Mouse (Mus musculus): Measurements from ENCODE around the gene Kdm4d. TPM values are rescaled to one million over a fixed set of nuclear protein-coding genes. Genes with fewer than 3 reads are reported as not detected.
"Not testable (repeated sequence)": the region's sequence is repeated elsewhere in the genome, so short reads cannot be mapped to it uniquely, and the experiment has no call there.

Kdm4d gene
- polyA plus RNA-seq, 1 experiment from 2014 or later: 0.47 TPM

DNA sequence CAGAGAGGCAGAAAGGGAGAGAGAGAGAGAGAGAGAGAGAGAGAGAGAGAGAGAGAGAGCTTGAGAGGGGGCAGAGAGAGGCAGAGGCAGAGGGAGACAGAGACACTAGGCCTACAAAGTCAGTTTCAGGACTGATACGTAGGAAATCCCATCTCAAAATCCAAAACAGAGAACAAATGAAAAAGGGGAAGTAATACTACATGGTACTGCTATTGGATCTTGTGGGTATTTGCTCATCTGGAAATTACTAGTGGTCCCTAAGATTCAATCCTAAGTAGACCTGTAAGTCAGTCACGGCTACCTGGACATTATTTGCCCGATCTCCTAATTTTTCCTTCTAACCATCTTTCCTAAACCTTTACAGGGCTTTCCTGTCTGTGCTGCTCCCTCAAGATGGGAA, 44.0 kb downstream of the Kdm4d start:
- WGBS: 92% methylated on average over 3 of the region's 3 CpGs
- Histone ChIP-seq H3K4me1 (ENCODE audit: insufficient read depth, low read length) (no peaks in the 10 kb centered on the region), H3K4me3 (ENCODE audit: low read length) (no peak overlapping the region), H3K4me2 (replicated peaks; ENCODE audit: low read depth, low read length) (no peak overlapping the region), H3K9ac (replicated peaks; ENCODE audit: low read length) (no peak overlapping the region), H3K27me3 (ENCODE audit: insufficient read depth, low read length) (no peaks in the 10 kb centered on the region), H3K36me3 (ENCODE audit: insufficient read depth, low read length) (no peaks in the 10 kb centered on the region), H3K9me3 (ENCODE audit: low read length) (no peaks in the 10 kb centered on the region), H3K27ac (ENCODE audit: low read length) (no peak overlapping the region)
- no peak for ATAC-seq (ENCODE audit: low FRiP score, low TSS enrichment)

DNA sequence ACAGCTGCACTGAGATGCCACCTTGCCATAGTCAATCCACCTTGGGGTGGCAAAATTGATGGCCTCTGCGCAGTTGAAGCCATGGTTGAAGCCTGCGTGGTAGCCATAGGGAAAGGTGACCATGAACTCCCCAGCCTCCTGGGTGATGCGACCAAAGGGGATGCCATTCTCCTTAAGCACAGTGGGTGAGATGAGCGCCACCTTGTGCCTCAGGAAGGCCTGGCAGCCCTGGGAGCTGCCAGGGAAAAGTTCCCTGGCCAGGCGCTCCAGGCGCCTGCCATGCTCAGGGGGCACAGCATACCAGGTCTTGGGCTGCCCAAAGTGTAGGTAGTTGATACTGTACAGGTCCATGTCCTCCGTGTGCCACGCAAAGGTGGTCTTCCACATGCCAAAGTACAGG, 49.2 kb downstream of the Kdm4d start:
- H3K27ac ChIP-seq (ENCODE audit: low read length); H3K9me3 ChIP-seq (ENCODE audit: low read length); H3K4me2 ChIP-seq (replicated peaks; ENCODE audit: low read depth, low read length); H3K36me3 ChIP-seq (ENCODE audit: insufficient read depth, low read length); H3K4me1 ChIP-seq (ENCODE audit: insufficient read depth, low read length); H3K4me3 ChIP-seq (ENCODE audit: low read length); H3K27me3 ChIP-seq (ENCODE audit: insufficient read depth, low read length); ATAC-seq (ENCODE audit: low FRiP score, low TSS enrichment); H3K9ac ChIP-seq (replicated peaks; ENCODE audit: low read length): not testable (repeated sequence)
- 63% methylated on average over 8 of the region's 8 CpGs for WGBS

DNA sequence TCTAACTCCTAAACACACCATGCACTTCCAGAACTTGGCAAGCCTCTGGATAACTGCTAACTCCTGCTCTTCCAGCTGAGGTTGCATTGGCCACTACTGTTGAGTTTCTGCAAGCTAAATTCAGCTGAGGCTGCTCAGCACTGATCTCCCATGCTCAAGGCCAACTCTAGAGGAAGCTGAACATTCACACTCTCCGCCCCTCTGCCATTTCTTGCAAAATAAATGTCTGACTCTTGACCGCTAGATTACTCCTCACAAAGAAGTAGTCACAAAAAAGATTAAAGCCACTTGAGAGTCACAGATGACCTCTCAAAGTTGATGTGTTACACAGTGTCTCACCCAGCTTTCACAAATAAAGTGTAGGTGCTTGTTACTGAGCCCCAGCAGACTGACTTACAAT, 53.2 kb downstream of the Kdm4d start:
- H3K36me3 ChIP-seq (ENCODE audit: insufficient read depth, low read length); H3K27ac ChIP-seq (ENCODE audit: low read length); H3K9me3 ChIP-seq (ENCODE audit: low read length); H3K27me3 ChIP-seq (ENCODE audit: insufficient read depth, low read length); H3K4me3 ChIP-seq (ENCODE audit: low read length); H3K4me1 ChIP-seq (ENCODE audit: insufficient read depth, low read length); H3K4me2 ChIP-seq (replicated peaks; ENCODE audit: low read depth, low read length); ATAC-seq (ENCODE audit: low FRiP score, low TSS enrichment); H3K9ac ChIP-seq (replicated peaks; ENCODE audit: low read length): not testable (repeated sequence)
- WGBS: 71% methylated on average over 2 of the region's 2 CpGs

DNA sequence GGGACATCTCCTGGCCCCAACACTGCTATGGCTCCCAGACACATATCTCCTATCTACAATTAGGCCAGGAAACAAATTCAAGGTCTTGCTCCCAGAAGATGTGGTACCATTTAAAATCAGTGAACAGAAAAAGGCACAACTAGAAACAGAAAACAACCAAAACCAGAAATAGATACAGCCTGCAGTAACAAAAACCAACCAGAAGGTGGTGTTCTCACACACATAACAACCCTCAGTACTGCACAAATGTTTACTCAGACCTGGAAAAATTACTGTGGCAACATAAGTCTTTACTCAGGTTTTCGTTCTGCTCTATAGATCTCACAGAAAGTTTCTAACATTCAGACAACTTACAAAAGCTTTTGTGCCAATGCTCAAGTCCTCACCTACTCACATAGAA, 59.9 kb downstream of the Kdm4d start:
- ATAC-seq (ENCODE audit: low FRiP score, low TSS enrichment): no peak
- H3K4me1 ChIP-seq (ENCODE audit: insufficient read depth, low read length): no peaks in the 10 kb centered on the region
- H3K27me3 ChIP-seq (ENCODE audit: insufficient read depth, low read length): no peaks in the 10 kb centered on the region
- no peak overlapping the region for H3K4me2 ChIP-seq (replicated peaks; ENCODE audit: low read depth, low read length)
- H3K4me3 ChIP-seq (ENCODE audit: low read length): no peak overlapping the region
- H3K9ac ChIP-seq (replicated peaks; ENCODE audit: low read length): no peak overlapping the region
- no peaks in the 10 kb centered on the region for H3K9me3 ChIP-seq (ENCODE audit: low read length)
- WGBS: 91% methylated on average over 1 of the region's 1 CpGs
- H3K36me3 ChIP-seq (ENCODE audit: insufficient read depth, low read length): no peaks in the 10 kb centered on the region
- H3K27ac ChIP-seq (ENCODE audit: low read length): no peak overlapping the region

DNA sequence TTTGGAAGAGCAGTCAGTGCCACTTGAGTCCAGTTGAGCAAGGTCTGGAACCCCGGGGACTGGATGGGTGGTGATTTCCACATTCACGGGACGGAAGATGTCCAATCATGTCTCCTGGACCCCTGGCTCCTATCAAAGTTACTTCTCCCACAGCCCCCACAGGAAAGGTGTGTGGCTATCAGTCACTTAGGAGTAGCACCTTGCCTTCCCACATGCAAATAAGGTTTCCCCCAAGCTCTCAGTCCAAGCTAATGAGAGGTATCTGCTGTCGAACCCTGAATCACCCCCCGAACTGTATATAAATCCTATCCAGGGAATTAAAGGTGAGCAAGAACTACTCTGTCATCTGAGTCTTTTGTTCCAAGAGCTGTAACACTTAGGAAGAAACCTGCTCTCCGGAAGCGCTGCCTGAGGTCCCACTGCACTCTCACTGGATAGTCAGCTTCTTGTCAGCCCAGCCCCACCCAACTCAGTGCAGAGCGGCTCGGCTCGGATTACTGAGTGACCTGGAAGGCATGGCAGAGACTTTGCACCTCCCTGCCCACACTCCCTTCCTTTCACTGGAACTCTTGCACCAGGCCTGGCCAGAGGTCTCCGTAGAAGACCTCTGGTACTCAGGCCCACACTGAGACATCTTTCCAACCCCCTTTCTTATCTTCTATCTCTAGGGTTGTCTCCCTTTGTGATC, 66.9 kb downstream of the Kdm4d start:
- no peak overlapping the region for H3K27ac ChIP-seq (ENCODE audit: low read length)
- H3K9ac ChIP-seq (replicated peaks; ENCODE audit: low read length): no peak overlapping the region
- no peaks in the 10 kb centered on the region for H3K9me3 ChIP-seq (ENCODE audit: low read length)
- no peaks in the 10 kb centered on the region for H3K27me3 ChIP-seq (ENCODE audit: insufficient read depth, low read length)
- H3K4me3 ChIP-seq (ENCODE audit: low read length): no peak overlapping the region
- peak; percentile 94 for ATAC-seq (ENCODE audit: low FRiP score, low TSS enrichment)
- WGBS: 43% methylated on average over 11 of the region's 11 CpGs
- H3K4me1 ChIP-seq (ENCODE audit: insufficient read depth, low read length): no peaks in the 10 kb centered on the region
- H3K4me2 ChIP-seq (replicated peaks; ENCODE audit: low read depth, low read length): no peak overlapping the region
- no peaks in the 10 kb centered on the region for H3K36me3 ChIP-seq (ENCODE audit: insufficient read depth, low read length)

Other genes starting within 250 kb of the Kdm4d start
- gene Sesn3, start 225.4 kb downstream of the Kdm4d start, polyA plus RNA-seq (2015; fragmentation: Nextera tagmentation; extraction: Ambion mirVana): 16.9 and 19.2 TPM in 2 replicates
- gene Endod1, start 119.0 kb downstream of the Kdm4d start, polyA plus RNA-seq (2015; fragmentation: Nextera tagmentation; extraction: Ambion mirVana): 15.6 and 17.8 TPM in 2 replicates
- 153 TPM in 2 replicates for gene Cwc15, start 135 bp upstream of the Kdm4d start, polyA plus RNA-seq (2015; fragmentation: Nextera tagmentation; extraction: Ambion mirVana)
- 21.3 and 21.9 TPM in 2 replicates for gene Amotl1, start 144.6 kb upstream of the Kdm4d start, polyA plus RNA-seq (2015; fragmentation: Nextera tagmentation; extraction: Ambion mirVana)
- 0.30 TPM in 1 of 2 replicates, not detected in the other for gene Piwil4, start 240.3 kb upstream of the Kdm4d start, polyA plus RNA-seq (2015; fragmentation: Nextera tagmentation; extraction: Ambion mirVana)